27 mouse cellular contexts compared by ENCODE assay signal in genomic region chr12:113207737-113208136, GRCm38 (mm10). TPM values are rescaled to one million over a fixed set of nuclear protein-coding genes. Genes with fewer than 3 reads are reported as not detected.
DNase-seq lines count a peak whose midpoint lies in the region; TF ChIP-seq lines count a peak whose summit lies in the region.
"Had no signal": no experiment of that assay in that cellular context is flagged by ENCODE, and none has a peak within 500 bp of the region (broad histone marks: within the 10 kb centered on the region; RNA-seq: fewer than 3 reads in every experiment).

No protein-coding gene starts in this region.

- H3K36me3 ChIP-seq in CH12.LX (replicated peaks in 1 of 2; ENCODE audit: control insufficient read depth in 1 of 2, insufficient read depth in 1 of 2, low read length in 1 of 2) = no peaks in the 10 kb centered on the region
- H3K36me3 ChIP-seq: embryonic facial prominence, embryonic 15.5 days; forebrain, embryonic 10.5 days; forebrain, embryonic 15.5 days; heart, embryonic 15.5 days; hindbrain, embryonic 13.5 days; intestine, embryonic 15.5 days had no signal

- no peak for TF ChIP-seq RAD21 in CH12.LX (IDR thresholded peaks at IDR 0.05; ENCODE audit: low read depth, low read length)

- no peak overlapping the region for H3K4me3 ChIP-seq in CH12.LX (replicated peaks in 1 of 3; ENCODE audit: low read depth in 2 of 3, low read length in 2 of 3, poor library complexity in 1 of 3)
- H3K4me3 ChIP-seq: embryonic facial prominence, embryonic 15.5 days; erythroblast, embryonic 14.5 days; forebrain, embryonic 10.5 days; forebrain, embryonic 15.5 days; heart, adult 2 months; heart, embryonic 15.5 days; hindbrain, embryonic 13.5 days; intestine, embryonic 15.5 days had no signal

- in situ Hi-C loops in CH12.LX (cut with MboI; ENCODE audit: low pct_ligation_motif_present, low pct_unique_long_range_greater_than_20kb, low sequenced_read_pairs) = loop anchor here (25.0 kb wide), 1 partner anchor 480 kb away; no protein-coding TSS in a partner anchor

- dilution Hi-C loops in CH12.LX (cut with MboI; ENCODE audit: extremely low pct_ligation_motif_present, extremely low pct_unique_long_range_greater_than_20kb, low sequenced_read_pairs) = no loop called here

- no peak overlapping the region for H3K27ac ChIP-seq in CH12.LX (ENCODE audit: insufficient read depth, low read depth)
- H3K27ac ChIP-seq: embryonic facial prominence, embryonic 15.5 days; forebrain, embryonic 10.5 days; forebrain, embryonic 15.5 days; heart, adult 2 months; heart, embryonic 15.5 days; hindbrain, embryonic 13.5 days; hindbrain, postnatal 0 days; intestine, embryonic 15.5 days had no signal

- intact Hi-C loops in left cerebral cortex, postnatal 4 days (cut with DNase I) = no loop called here

- H3K27me3 ChIP-seq in CH12.LX (replicated peaks) = peaks cover 10% of the 10 kb centered on the region
- H3K27me3 ChIP-seq: embryonic facial prominence, embryonic 15.5 days; forebrain, embryonic 15.5 days; heart, embryonic 15.5 days; hindbrain, embryonic 13.5 days; intestine, embryonic 15.5 days had no signal

- no peak for TF ChIP-seq CTCF in CH12.LX (conservative IDR thresholded peaks at IDR 0.05 in 1 of 2, IDR thresholded peaks at IDR 0.05 in 1 of 2; ENCODE audit: low read depth in 2 of 2, low read length in 2 of 2)

- no peak for TF ChIP-seq EP300 in CH12.LX (IDR thresholded peaks at IDR 0.05; ENCODE audit: low read length)

- no peak overlapping the region for H3K9ac ChIP-seq in CH12.LX (ENCODE audit: insufficient read depth, low read depth)
- H3K9ac ChIP-seq: embryonic facial prominence, embryonic 15.5 days; forebrain, embryonic 15.5 days; heart, embryonic 15.5 days; hindbrain, embryonic 13.5 days; intestine, embryonic 15.5 days had no signal

- H3K9me3 ChIP-seq in CH12.LX (replicated peaks; ENCODE audit: low read length) = no peaks in the 10 kb centered on the region
- H3K9me3 ChIP-seq: embryonic facial prominence, embryonic 15.5 days; forebrain, embryonic 10.5 days; forebrain, embryonic 15.5 days; heart, embryonic 15.5 days; hindbrain, embryonic 13.5 days; intestine, embryonic 15.5 days had no signal

- peak; percentile 67 for DNase-seq in adrenal gland, adult 2 months
- no peak for DNase-seq in adrenal gland, adult 18-20 months (ENCODE audit: low spot score in 2 of 2)
- DNase-seq in 3T3-L1 (ENCODE audit: low read depth, low spot score) = peak; percentile 15
- no peak for DNase-seq in CH12.LX (ENCODE audit: extremely low read depth)
- DNase-seq in adrenal gland, postnatal 36 days = peak; percentile 42 to 46
- DNase-seq in gastrocnemius, postnatal 4 days (ENCODE audit: low spot score in 2 of 2) = no peak
- no peak for DNase-seq in frontal cortex, postnatal 14 days (ENCODE audit: low spot score in 2 of 2)
- DNase-seq in left cerebral cortex, postnatal 4 days = no peak
- DNase-seq: B cell, adult 2 months; cerebellum, adult 18-20 months; cerebellum, postnatal 14 days; embryo, embryonic 11 days; gastrocnemius, postnatal 10 days; heart, adult 2 months; heart, postnatal 14 days; kidney, adult 18-20 months had no signal

- H3K4me2 ChIP-seq in CH12.LX (ENCODE audit: insufficient read depth, low read depth, poor library complexity, severe bottlenecking) = 0 out of 2 replicates have a peak overlapping the region, but pooled peaks have one; percentile 41
- H3K4me2 ChIP-seq: embryonic facial prominence, embryonic 15.5 days; forebrain, embryonic 15.5 days; heart, embryonic 11.5 days; heart, embryonic 15.5 days; hindbrain, embryonic 13.5 days; intestine, embryonic 15.5 days had no signal

- H3K79me2 ChIP-seq in CH12.LX (replicated peaks; ENCODE audit: control insufficient read depth, extremely low read depth, insufficient read depth, poor library complexity, severe bottlenecking) = no peaks in the 10 kb centered on the region

- no peaks in the 10 kb centered on the region for H3K4me1 ChIP-seq in CH12.LX (ENCODE audit: control insufficient read depth in 1 of 2, insufficient read depth in 2 of 2)
- H3K4me1 ChIP-seq: embryonic facial prominence, embryonic 15.5 days; forebrain, embryonic 10.5 days; forebrain, embryonic 15.5 days; heart, embryonic 15.5 days; hindbrain, embryonic 13.5 days; intestine, embryonic 15.5 days had no signal

- no peak for TF ChIP-seq POLR2A in CH12.LX (IDR thresholded peaks at IDR 0.05; ENCODE audit: low read depth, low read length)

TF ChIP-seq in CH12.LX, 34 proteins besides CTCF, POLR2A, EP300 and RAD21:
- no peak for TF ChIP-seq MAZ (IDR thresholded peaks at IDR 0.05; ENCODE audit: low read depth, low read length)
- no peak for TF ChIP-seq USF2 (conservative IDR thresholded peaks at IDR 0.05; ENCODE audit: low read depth, low read length)
- TF ChIP-seq CHD1 (IDR thresholded peaks at IDR 0.05; ENCODE audit: low read depth, low read length) = no peak
- no peak for TF ChIP-seq MXI1 (IDR thresholded peaks at IDR 0.05; ENCODE audit: low read depth, low read length)
- TF ChIP-seq MAFK (IDR thresholded peaks at IDR 0.05; ENCODE audit: insufficient replicate concordance, low read length) = peak; percentile 41; the same call in 1 of the 2 replicates
- no peak for TF ChIP-seq MYC (IDR thresholded peaks at IDR 0.05; ENCODE audit: low read depth, low read length)
- TF ChIP-seq PAX5 (IDR thresholded peaks at IDR 0.05; ENCODE audit: low read length) = no peak
- TF ChIP-seq ZC3H11A (IDR thresholded peaks at IDR 0.05; ENCODE audit: low read depth, low read length) = no peak
- no peak for TF ChIP-seq TBP (conservative IDR thresholded peaks at IDR 0.05; ENCODE audit: low read depth, low read length)
- TF ChIP-seq RCOR1 (conservative IDR thresholded peaks at IDR 0.05; ENCODE audit: low read depth, low read length) = no peak
- TF ChIP-seq BHLHE40 (IDR thresholded peaks at IDR 0.05; ENCODE audit: low read depth, low read length) = 0 out of 2 replicates have a peak, but pooled peaks have one; percentile 21
- no peak for TF ChIP-seq SIN3A (IDR thresholded peaks at IDR 0.05; ENCODE audit: low read length)
- 0 out of 2 replicates have a peak, but pooled peaks have one; percentile 17 for TF ChIP-seq JUND (conservative IDR thresholded peaks at IDR 0.05; ENCODE audit: low read depth, low read length)
- TF ChIP-seq E2F4 (IDR thresholded peaks at IDR 0.05; ENCODE audit: insufficient replicate concordance, low read depth, low read length) = no peak
- no peak for TF ChIP-seq HCFC1 (IDR thresholded peaks at IDR 0.05; ENCODE audit: low read depth, low read length)
- no peak for TF ChIP-seq KAT2A (IDR thresholded peaks at IDR 0.05; ENCODE audit: insufficient replicate concordance, low read length)
- no peak for TF ChIP-seq JUN (IDR thresholded peaks at IDR 0.05; ENCODE audit: insufficient read depth, low read depth, low read length)
- no peak for TF ChIP-seq MAX (IDR thresholded peaks at IDR 0.05; ENCODE audit: low read length)
- TF ChIP-seq ELF1 (IDR thresholded peaks at IDR 0.05; ENCODE audit: low read depth, low read length) = no peak
- TF ChIP-seq IRF4 (IDR thresholded peaks at IDR 0.05; ENCODE audit: low read depth, low read length) = peak; percentile 49; the same call in 1 of the 2 replicates
- TF ChIP-seq NRF1 (IDR thresholded peaks at IDR 0.05; ENCODE audit: low read depth, low read length) = no peak
- no peak for TF ChIP-seq NELFE (IDR thresholded peaks at IDR 0.05; ENCODE audit: low read depth, low read length)
- no peak for TF ChIP-seq USF1 (IDR thresholded peaks at IDR 0.05; ENCODE audit: low read depth, low read length)
- TF ChIP-seq ETS1 (conservative IDR thresholded peaks at IDR 0.05; ENCODE audit: low read depth, low read length) = no peak
- TF ChIP-seq MEF2A (IDR thresholded peaks at IDR 0.05; ENCODE audit: borderline replicate concordance, low read depth, low read length) = no peak
- TF ChIP-seq GABPA (IDR thresholded peaks at IDR 0.05; ENCODE audit: insufficient replicate concordance, low read depth, low read length) = no peak
- TF ChIP-seq ZNF384 (IDR thresholded peaks at IDR 0.05; ENCODE audit: low read depth, low read length) = no peak
- no peak for TF ChIP-seq SMC3 (IDR thresholded peaks at IDR 0.05; ENCODE audit: low read depth, low read length)

RNA-seq across cellular contexts. Expression of gene Tmem121, which starts 22.0 kb away (rescaled TPM):
- total RNA-seq in adrenal gland, adult 2 months (2021) = 1 to 10 TPM; 2.8 to 9.7 TPM
- polyA plus RNA-seq in adrenal gland, adult 2 months (2012; rRNA removed) = 11.9 and 15.9 TPM in 2 replicates
- total RNA-seq in adrenal gland, adult 18-20 months (2021) = 1 to 10 TPM; 5.4 to 7.2 TPM
- total RNA-seq in CH12.LX (2012; rRNA removed) (not detected in 2 replicates), CH12.LX (2014; rRNA removed) (not detected in 2 replicates)
- not detected in 2 replicates for polyA plus RNA-seq in CH12.LX (2012; ENCODE audit: insufficient read length, low read depth)
- total RNA-seq in adrenal gland, postnatal 36 days (2021) = 1 to 10 TPM; 4.5 to 7.4 TPM
- total RNA-seq in gastrocnemius, postnatal 4 days (2021) = 1 to 10 TPM; 2.5 to 3.4 TPM
- total RNA-seq in left cerebral cortex, postnatal 4 days (2021) = 10 to 100 TPM; 37.8 to 40.0 TPM
- total RNA-seq: common myeloid progenitor, adult 5-6 weeks had no signal
- polyA plus RNA-seq: CD4-positive, CD25-positive, alpha-beta regulatory T cell, adult 4 months; erythroblast, embryonic 14.5 days; heart, adult 2 months had no signal

RNA-seq across cellular contexts. Expression of gene Tedc1, which starts 51.5 kb away (rescaled TPM):
- total RNA-seq in adrenal gland, adult 2 months (2021) = 1 to 10 TPM in 1 of 2 experiments, under 1 TPM in 1; 0.66 to 1.4 TPM
- 3.6 and 6.6 TPM in 2 replicates for polyA plus RNA-seq in adrenal gland, adult 2 months (2012; rRNA removed)
- total RNA-seq in adrenal gland, adult 18-20 months (2021) = under 1 TPM; 0.83 to 0.93 TPM
- total RNA-seq in CH12.LX (2012; rRNA removed) (14.0 and 16.2 TPM in 2 replicates), CH12.LX (2014; rRNA removed) (5.4 and 6.4 TPM in 2 replicates)
- polyA plus RNA-seq in CH12.LX (2012; ENCODE audit: insufficient read length, low read depth) = 9.0 and 9.8 TPM in 2 replicates
- 1 to 10 TPM; 1.7 TPM for total RNA-seq in adrenal gland, postnatal 36 days (2021)
- 1 to 10 TPM; 6.4 TPM for total RNA-seq in gastrocnemius, postnatal 4 days (2021)
- total RNA-seq in left cerebral cortex, postnatal 4 days (2021) = 1 to 10 TPM; 5.6 to 5.7 TPM

Comparison
In these comparisons a context has a peak if more than half of its experiments do, and no peak if none do; other contexts are left out.
1. DNase-seq: peak in adrenal gland, adult 2 months (single experiment), 3T3-L1 (single experiment) and adrenal gland, postnatal 36 days (2 of 2); none in adrenal gland, adult 18-20 months (0 of 2), CH12.LX (single experiment), gastrocnemius, postnatal 4 days (0 of 2), frontal cortex, postnatal 14 days (0 of 2) and left cerebral cortex, postnatal 4 days (single experiment).